Mouse (Mus musculus) kidney, embryonic 15.5 days (tissue): ENCODE results near the gene Scpep1. TPM values are rescaled to one million over a fixed set of nuclear protein-coding genes. Genes with fewer than 3 reads are reported as not detected.

Experiments
- ATAC-seq: fragments of 200-750 bp; cut with Nextera tagmentation; replicated peaks from 2 replicates; pipeline ENCODE4 v1.8.0; 2017; ENCODE audit warnings: moderate TSS enrichment; ENCODE audit not compliant: low FRiP score
- H3K27ac ChIP-seq: fragments of 300-500 bp; sonication (generic); 2 replicates; pipeline ENCODE4 v1.5.1; 2015; ENCODE audit warnings: mild to moderate bottlenecking, inconsistent platforms
- H3K27me3 ChIP-seq: fragments of 300-500 bp; sonication (generic); 2 replicates; pipeline ENCODE4 v1.6.1; 2015; ENCODE audit warnings: inconsistent platforms
- H3K36me3 ChIP-seq: fragments of 300-500 bp; sonication (generic); 2 replicates; pipeline ENCODE4 v1.6.1; 2015; ENCODE audit warnings: inconsistent platforms
- H3K4me1 ChIP-seq: fragments of 300-500 bp; sonication (generic); 2 replicates; pipeline ENCODE4 v1.6.1; 2015; ENCODE audit warnings: inconsistent platforms
- H3K4me2 ChIP-seq: fragments of 300-500 bp; sonication (generic); 2 replicates; pipeline ENCODE4 v1.6.1; 2015; ENCODE audit warnings: moderate library complexity, mild to moderate bottlenecking, inconsistent platforms
- H3K4me3 ChIP-seq: fragments of 300-500 bp; sonication (generic); replicated peaks from 2 replicates; pipeline ENCODE4 v1.5.1; 2015; ENCODE audit warnings: mild to moderate bottlenecking, inconsistent platforms
- H3K9ac ChIP-seq: fragments of 300-500 bp; sonication (generic); 2 replicates; pipeline ENCODE4 v1.6.1; 2015; ENCODE audit warnings: mild to moderate bottlenecking, inconsistent platforms
- H3K9me3 ChIP-seq: fragments of 300-500 bp; sonication (generic); replicated peaks from 2 replicates; pipeline ENCODE4 v1.6.1; 2016; ENCODE audit warnings: inconsistent platforms
- WGBS: fragments of 180-500 bp; shearing (Covaris S2); methylation state at CpG from one replicate; pipeline ENCODE4 v1.1.7; 2015; ENCODE audit warnings: mixed read lengths; 5-methylcytosine and 5-hydroxymethylcytosine counted together
- polyA plus RNA-seq: library from polyadenylated mRNA; unstranded; fragments of >200 nt; fragmentation: Nextera tagmentation; extraction: Ambion mirVana; gene quantifications from 2 replicates; pipeline ENCODE4 v1.2.1, GENCODE M21; 2015

Gene Scpep1
- polyA plus RNA-seq, 1 experiment from 2014 or later = 130 TPM

DNA sequence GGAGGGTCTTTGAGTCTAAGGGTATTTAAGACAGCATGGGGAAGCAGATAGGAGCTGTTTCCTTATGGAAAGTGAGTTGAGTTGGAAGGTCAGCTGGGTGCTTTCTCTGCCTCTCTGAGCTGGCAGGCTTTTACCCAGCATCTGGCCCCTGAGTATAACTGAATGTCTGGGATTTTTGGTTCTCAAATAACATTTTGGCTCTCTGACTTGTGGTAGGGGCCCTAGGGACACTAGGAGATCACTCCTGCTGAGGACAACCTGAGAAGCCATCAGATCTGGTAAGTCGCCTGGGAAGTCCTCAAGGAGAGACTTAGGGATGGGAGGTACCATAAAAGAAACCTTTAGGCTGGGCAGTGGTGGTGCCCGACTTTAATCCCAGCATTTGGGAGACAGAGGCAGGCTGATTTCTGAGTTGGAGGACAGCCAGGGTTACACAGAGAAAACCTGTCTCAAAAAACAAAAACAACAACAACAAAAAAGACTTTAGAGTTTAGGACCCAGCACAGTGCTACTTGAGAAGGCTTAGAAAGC is 15.0 kb upstream of the Scpep1 start, which contains the start of gene Coil:
TSS of gene Coil (plus strand) at position 51 of the 531 bp plus-strand sequence.
- Histone ChIP-seq H3K9ac (no peak within 1 kb of the TSS), H3K27ac (no peak within 1 kb of the TSS), H3K4me1 (peaks cover 9% of the 10 kb centered on the region), H3K4me3 (no peak within 1 kb of the TSS), H3K27me3 (no peaks in the 10 kb centered on the region), H3K4me2 (no peak within 1 kb of the TSS), H3K36me3 (no peaks in the 10 kb centered on the region), H3K9me3 (no peaks in the 10 kb centered on the region)
- ATAC-seq = no peak
- 34% methylated on average over 2 of the region's 2 CpGs for WGBS

- no peaks in the 10 kb centered on the region for H3K27me3 ChIP-seq
- H3K9me3 ChIP-seq = no peaks in the 10 kb centered on the region
- ATAC-seq = no peak
- H3K9ac ChIP-seq = no peak within 1 kb of the TSS
- 88% methylated on average over 3 of the region's 3 CpGs for WGBS
- H3K4me2 ChIP-seq = no peak within 1 kb of the TSS
- no peaks in the 10 kb centered on the region for H3K4me1 ChIP-seq
- H3K36me3 ChIP-seq = no peaks in the 10 kb centered on the region
- no peak within 1 kb of the TSS for H3K4me3 ChIP-seq
- no peak within 1 kb of the TSS for H3K27ac ChIP-seq
Measured at GRCm38 (mm10) chr11:88966881-88967361, 11.7 kb upstream of the Scpep1 start, which contains the start of gene Elobl. Elobl (minus strand) TSS chr11:88966931.

- 77% methylated on average over 3 of the region's 3 CpGs for WGBS
- H3K4me3 ChIP-seq = no peak overlapping the region
- no peaks in the 10 kb centered on the region for H3K36me3 ChIP-seq
- H3K27me3 ChIP-seq = no peaks in the 10 kb centered on the region
- peaks cover 14% of the 10 kb centered on the region for H3K4me1 ChIP-seq
- no peak overlapping the region for H3K9ac ChIP-seq
- no peak overlapping the region for H3K4me2 ChIP-seq
- H3K27ac ChIP-seq = no peak overlapping the region
- no peak for ATAC-seq
- H3K9me3 ChIP-seq = no peaks in the 10 kb centered on the region
Measured at GRCm38 (mm10) chr11:88958851-88959250, 3.6 kb upstream of the Scpep1 start.

- peak overlapping the region; percentile 85 for H3K27ac ChIP-seq
- peaks cover 22% of the 10 kb centered on the region for H3K36me3 ChIP-seq
- H3K4me2 ChIP-seq = peak overlapping the region; percentile 57
- WGBS = 0% methylated on average over 4 of the region's 4 CpGs
- H3K4me1 ChIP-seq = peaks cover 17% of the 10 kb centered on the region
- peak; percentile 72; the same call in 1 of the 2 replicates for ATAC-seq
- H3K9me3 ChIP-seq = no peaks in the 10 kb centered on the region
- H3K4me3 ChIP-seq = peak overlapping the region; percentile 67
- H3K9ac ChIP-seq = peak overlapping the region; percentile 41
- H3K27me3 ChIP-seq = no peaks in the 10 kb centered on the region
Measured at GRCm38 (mm10) chr11:88954803-88955202, 462 bp downstream of the Scpep1 start.

DNA sequence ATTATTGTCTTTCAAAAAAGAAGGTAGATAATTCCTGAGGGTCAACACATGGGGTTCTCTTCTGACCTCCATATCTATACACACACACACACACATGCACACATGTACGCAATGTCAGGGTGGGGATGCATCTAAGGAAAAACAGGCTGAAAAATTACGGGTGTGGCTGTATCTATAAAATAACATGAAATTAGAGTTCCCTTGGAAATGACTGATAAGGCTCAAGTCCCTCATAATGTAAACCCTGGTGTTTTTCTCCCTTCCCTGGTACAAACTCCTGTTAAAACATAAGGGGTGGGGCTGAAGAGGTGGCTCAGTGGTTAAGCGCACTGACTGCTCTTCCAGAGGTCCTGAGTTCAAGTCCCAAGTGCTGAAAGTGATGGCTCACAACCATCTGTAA is 1.7 kb downstream of the Scpep1 start:
- 88% methylated on average over 3 of the region's 3 CpGs for WGBS
- Histone ChIP-seq H3K4me1 (peaks cover 17% of the 10 kb centered on the region), H3K27ac (no peak overlapping the region), H3K27me3 (no peaks in the 10 kb centered on the region), H3K9ac (no peak overlapping the region), H3K4me2 (no peak overlapping the region), H3K4me3 (no peak overlapping the region), H3K36me3 (peaks cover 27% of the 10 kb centered on the region), H3K9me3 (no peaks in the 10 kb centered on the region)
- no peak for ATAC-seq

- Histone ChIP-seq H3K4me2 (no peak overlapping the region), H3K36me3 (peaks cover 33% of the 10 kb centered on the region), H3K9ac (no peak overlapping the region), H3K27me3 (no peaks in the 10 kb centered on the region), H3K9me3 (no peaks in the 10 kb centered on the region), H3K27ac (no peak overlapping the region), H3K4me1 (peaks cover 17% of the 10 kb centered on the region), H3K4me3 (no peak overlapping the region)
- ATAC-seq = no peak
- 90% methylated on average over 5 of the region's 5 CpGs for WGBS
Measured at GRCm38 (mm10) chr11:88952117-88952516, 3.1 kb downstream of the Scpep1 start.

GRCm38 (mm10) chr11:88951576-88951975 is 3.7 kb downstream of the Scpep1 start:
- Histone ChIP-seq H3K27me3 (no peaks in the 10 kb centered on the region), H3K4me3 (no peak overlapping the region), H3K9ac (no peak overlapping the region), H3K36me3 (peaks cover 37% of the 10 kb centered on the region), H3K27ac (no peak overlapping the region), H3K4me1 (peaks cover 17% of the 10 kb centered on the region), H3K9me3 (no peaks in the 10 kb centered on the region), H3K4me2 (no peak overlapping the region)
- no peak for ATAC-seq
- 96% methylated on average over 2 of the region's 2 CpGs for WGBS

DNA sequence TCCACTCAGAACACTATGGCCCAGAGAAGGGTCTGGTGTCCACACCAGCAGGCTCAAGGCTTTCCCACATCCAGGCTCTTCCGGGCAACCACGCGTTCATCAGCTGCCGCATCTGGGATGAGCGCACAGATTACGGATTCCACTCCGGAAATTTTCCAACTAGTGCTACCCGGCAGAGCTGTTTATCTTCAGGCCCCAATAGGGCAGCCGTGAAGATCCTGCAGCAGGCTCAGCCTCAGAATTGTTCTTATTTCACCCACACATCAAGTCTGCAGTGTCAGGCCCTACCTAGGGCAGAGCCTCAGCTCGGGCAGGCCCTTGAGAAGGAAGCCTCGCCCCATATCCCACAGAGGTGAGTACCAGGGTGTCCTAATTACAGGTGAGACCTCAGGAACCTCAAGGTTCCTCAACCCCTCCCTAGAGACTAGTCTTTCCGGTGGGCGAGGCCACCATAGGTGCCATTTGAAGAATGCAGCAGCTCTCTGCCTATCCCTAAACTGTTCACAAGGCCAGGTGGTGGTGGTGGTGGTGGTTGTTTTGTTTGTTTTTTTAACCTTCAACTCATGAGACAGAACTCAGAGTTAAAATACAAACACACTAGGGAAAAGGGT is 4.5 kb downstream of the Scpep1 start:
- no peak overlapping the region for H3K27ac ChIP-seq
- no peaks in the 10 kb centered on the region for H3K9me3 ChIP-seq
- peaks cover 38% of the 10 kb centered on the region for H3K36me3 ChIP-seq
- H3K4me1 ChIP-seq = peaks cover 17% of the 10 kb centered on the region
- 86% methylated on average over 13 of the region's 13 CpGs for WGBS
- ATAC-seq = no peak
- H3K9ac ChIP-seq = no peak overlapping the region
- H3K4me3 ChIP-seq = no peak overlapping the region
- no peaks in the 10 kb centered on the region for H3K27me3 ChIP-seq
- H3K4me2 ChIP-seq = no peak overlapping the region

GRCm38 (mm10) chr11:88949802-88950639 is 5.2 kb downstream of the Scpep1 start:
- Histone ChIP-seq H3K9me3 (no peaks in the 10 kb centered on the region), H3K27ac (no peak overlapping the region)
- ATAC-seq = no peak

DNA sequence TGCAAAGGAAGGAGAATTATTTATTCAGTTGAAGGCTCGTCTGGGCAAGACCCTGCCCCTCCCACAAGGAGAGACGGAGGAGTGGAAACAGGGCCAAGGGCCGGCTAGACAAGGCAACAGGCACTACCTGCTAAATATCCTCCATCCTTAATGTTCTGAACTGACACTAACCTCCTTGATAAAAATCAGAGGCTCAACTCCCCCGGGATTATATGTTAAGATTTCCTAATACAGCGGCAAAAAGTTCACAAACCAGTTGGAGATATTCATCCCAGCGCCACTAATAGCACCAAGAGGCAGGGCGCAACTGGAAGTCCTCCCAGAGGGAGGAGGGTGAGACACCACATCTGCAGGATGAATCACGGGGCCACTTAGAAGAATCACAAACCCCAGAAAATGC is 6.4 kb downstream of the Scpep1 start:
- 68% methylated on average over 8 of the region's 8 CpGs for WGBS
- H3K27me3 ChIP-seq = no peaks in the 10 kb centered on the region
- no peak for ATAC-seq

More at GRCm38 (mm10) chr11:88949802-88950639, 5.2 kb downstream of the Scpep1 start:
- WGBS = 81% methylated on average over 8 of the region's 8 CpGs
- no peak overlapping the region for H3K9ac ChIP-seq
- no peaks in the 10 kb centered on the region for H3K27me3 ChIP-seq
- H3K36me3 ChIP-seq = peaks cover 44% of the 10 kb centered on the region
- peaks cover 13% of the 10 kb centered on the region for H3K4me1 ChIP-seq
- H3K4me2 ChIP-seq = no peak overlapping the region
- no peak overlapping the region for H3K4me3 ChIP-seq

GRCm38 (mm10) chr11:88945971-88946585 is 9.2 kb downstream of the Scpep1 start:
- no peaks in the 10 kb centered on the region for H3K4me1 ChIP-seq
- ATAC-seq = peak; percentile 78
- H3K27me3 ChIP-seq = no peaks in the 10 kb centered on the region
- H3K9me3 ChIP-seq = no peaks in the 10 kb centered on the region
- H3K36me3 ChIP-seq = peaks cover 58% of the 10 kb centered on the region
- no peak overlapping the region for H3K4me2 ChIP-seq
- no peak overlapping the region for H3K4me3 ChIP-seq
- no peak overlapping the region for H3K9ac ChIP-seq
- H3K27ac ChIP-seq = 0 out of 2 replicates have a peak overlapping the region, but pooled peaks have one; percentile 6
- WGBS = 60% methylated on average over 8 of the region's 8 CpGs

More for the DNA sequence above, 6.4 kb downstream of the Scpep1 start:
- Histone ChIP-seq H3K9ac (no peak overlapping the region), H3K9me3 (no peaks in the 10 kb centered on the region), H3K4me2 (no peak overlapping the region), H3K27ac (no peak overlapping the region), H3K36me3 (peaks cover 55% of the 10 kb centered on the region), H3K4me3 (no peak overlapping the region), H3K4me1 (peaks cover 3% of the 10 kb centered on the region)
